Mouse (Mus musculus) spleen, adult 2 months (tissue): ENCODE measurements around the gene Esyt2. TPM values are rescaled to one million over a fixed set of nuclear protein-coding genes. Genes with fewer than 3 reads are reported as not detected.
"Not testable (repeated sequence)": the region's sequence is repeated elsewhere in the genome, so short reads cannot be mapped to it uniquely, and the experiment has no call there.

Source experiments
- DNase-seq, 2 experiments: peaks; one replicate each; pipeline versions ENCODE4 v3.0.0 to v3.0.0-alpha.2; 2012 to 2021; ENCODE audit warnings: low spot score in 2 of 2, low read depth in 1 of 2
- H3K27ac ChIP-seq: fragments of 200-500 bp; 2 replicates; pipeline ENCODE4 v1.5.1; 2012; ENCODE audit warnings: low read length, inconsistent platforms; ENCODE audit not compliant: insufficient read depth
- H3K27me3 ChIP-seq: fragments of 200-500 bp; 2 replicates; pipeline ENCODE4 v1.6.1; 2012; ENCODE audit warnings: mild to moderate bottlenecking, moderate library complexity, low read length, inconsistent platforms; ENCODE audit not compliant: control insufficient read depth, insufficient read depth
- H3K36me3 ChIP-seq: fragments of 200-500 bp; 2 replicates; pipeline ENCODE4 v1.6.1; 2012; ENCODE audit warnings: mild to moderate bottlenecking, low read length, inconsistent platforms; ENCODE audit not compliant: control insufficient read depth, insufficient read depth
- H3K4me1 ChIP-seq: fragments of 200-500 bp; 2 replicates; pipeline ENCODE4 v1.6.1; 2011; ENCODE audit warnings: inconsistent platforms; ENCODE audit not compliant: control insufficient read depth, insufficient read depth, insufficient read length
- H3K4me3 ChIP-seq: fragments of 200-500 bp; 2 replicates; pipeline ENCODE4 v1.5.1; 2011; ENCODE audit warnings: mild to moderate bottlenecking, inconsistent platforms; ENCODE audit not compliant: insufficient read depth, insufficient read length; ENCODE audit errors: extremely low read depth
- CTCF ChIP-seq: fragments of 200-500 bp; IDR thresholded peaks from 2 replicates; pipeline ENCODE4 v1.5.1; 2011; ENCODE audit warnings: mild to moderate bottlenecking, inconsistent platforms; ENCODE audit not compliant: insufficient read depth, insufficient read length, insufficient replicate concordance; ENCODE audit errors: extremely low read depth
- POLR2A ChIP-seq: fragments of 200-500 bp; IDR thresholded peaks from 2 replicates; pipeline ENCODE4 v1.6.1; 2011; ENCODE audit warnings: low read depth, low read length, inconsistent platforms
- WGBS: fragments of 180-500 bp; shearing (Covaris S2); methylation state at CpG from one replicate; pipeline ENCODE4 v1.1.7; 2018; 5-methylcytosine and 5-hydroxymethylcytosine counted together
- polyA plus RNA-seq: library from polyadenylated mRNA; depleted of rRNA; stranded (reverse); fragments of >200 nt; gene quantifications from 2 replicates; pipeline ENCODE4 v1.2.3, GENCODE M21; 2012

The Esyt2 gene
- polyA plus RNA-seq, 1 experiment: 7.6 TPM

GRCm38 (mm10) chr12:116269450-116269849, 11.5 kb upstream of the Esyt2 start:
- no peak overlapping the region for H3K27ac ChIP-seq
- no peaks in the 10 kb centered on the region for H3K4me1 ChIP-seq
- 47% methylated on average over 5 of the region's 5 CpGs for WGBS
- no peaks in the 10 kb centered on the region for H3K27me3 ChIP-seq
- no peak for TF ChIP-seq CTCF
- DNase-seq: no peak
- no peak overlapping the region for H3K4me3 ChIP-seq
- no peaks in the 10 kb centered on the region for H3K36me3 ChIP-seq

- no peak for TF ChIP-seq CTCF
- no peak for TF ChIP-seq POLR2A
- no peaks in the 10 kb centered on the region for H3K27me3 ChIP-seq
- H3K36me3 ChIP-seq: no peaks in the 10 kb centered on the region
- H3K27ac ChIP-seq: no peak overlapping the region
- H3K4me3 ChIP-seq: no peak overlapping the region
- DNase-seq: no peak
- H3K4me1 ChIP-seq: no peaks in the 10 kb centered on the region
- WGBS: 73% methylated on average over 1 of the region's 1 CpGs
Observed at GRCm38 (mm10) chr12:116270538-116270937, 10.5 kb upstream of the Esyt2 start.

GRCm38 (mm10) chr12:116271071-116271470, 9.9 kb upstream of the Esyt2 start:
- H3K4me1 ChIP-seq: no peaks in the 10 kb centered on the region
- TF ChIP-seq CTCF (no peak), POLR2A (no peak)
- 97% methylated on average over 2 of the region's 2 CpGs for WGBS

GRCm38 (mm10) chr12:116273733-116274132, 7.3 kb upstream of the Esyt2 start:
- WGBS: 82% methylated on average over 1 of the region's 1 CpGs
- Histone ChIP-seq H3K4me3 (no peak overlapping the region), H3K4me1 (no peaks in the 10 kb centered on the region), H3K36me3 (no peaks in the 10 kb centered on the region), H3K27me3 (no peaks in the 10 kb centered on the region), H3K27ac (no peak overlapping the region)
- DNase-seq: no peak
- no peak for TF ChIP-seq CTCF
- no peak for TF ChIP-seq POLR2A

More at GRCm38 (mm10) chr12:116271071-116271470, 9.9 kb upstream of the Esyt2 start:
- Histone ChIP-seq H3K4me3 (no peak overlapping the region), H3K27me3 (no peaks in the 10 kb centered on the region), H3K36me3 (no peaks in the 10 kb centered on the region), H3K27ac (no peak overlapping the region)
- no peak for DNase-seq

GRCm38 (mm10) chr12:116275086-116275485, 5.9 kb upstream of the Esyt2 start, which contains the start of gene Gm11027:
Gene Gm11027 (plus strand): TSS chr12:116275386.
- H3K27me3 ChIP-seq, H3K4me1 ChIP-seq, DNase-seq, H3K4me3 ChIP-seq, H3K27ac ChIP-seq, H3K36me3 ChIP-seq: not testable (repeated sequence)
- 94% methylated on average over 2 of the region's 2 CpGs for WGBS

GRCm38 (mm10) chr12:116275631-116276030, 5.4 kb upstream of the Esyt2 start:
- Histone ChIP-seq H3K4me3 (no peak overlapping the region), H3K27ac (no peak overlapping the region), H3K4me1 (0 out of 2 replicates have a peak, but pooled peaks cover 2% of the 10 kb centered on the region), H3K36me3 (no peaks in the 10 kb centered on the region), H3K27me3 (no peaks in the 10 kb centered on the region)
- no peak for DNase-seq
- WGBS: 83% methylated on average over 4 of the region's 4 CpGs
- TF ChIP-seq CTCF (no peak), POLR2A (no peak)

- Histone ChIP-seq H3K4me1 (0 out of 2 replicates have a peak, but pooled peaks cover 2% of the 10 kb centered on the region), H3K27me3 (no peaks in the 10 kb centered on the region), H3K27ac (no peak overlapping the region), H3K4me3 (no peak overlapping the region), H3K36me3 (no peaks in the 10 kb centered on the region)
- WGBS: 75% methylated on average over 2 of the region's 2 CpGs
- DNase-seq: no peak
- no peak for TF ChIP-seq POLR2A
- TF ChIP-seq CTCF: no peak
Observed at GRCm38 (mm10) chr12:116276961-116277360, 4.0 kb upstream of the Esyt2 start.
